Mouse (Mus musculus) kidney, adult 2 months (tissue): ENCODE results near the gene Ube2f. TPM values are rescaled to one million over a fixed set of nuclear protein-coding genes. Genes with fewer than 3 reads are reported as not detected.
A peak's percentile ranks its signal among the peaks of the same experiment; 100 is the strongest.

Source experiments
- DNase-seq: peaks from one replicate; pipeline ENCODE4 v3.0.0; 2021
- H3K27ac ChIP-seq: fragments of 200-500 bp; 2 replicates; pipeline ENCODE4 v1.5.1; 2012; ENCODE audit warnings: low read depth, low read length, control low read depth, inconsistent platforms; ENCODE audit not compliant: insufficient read depth
- H3K27me3 ChIP-seq: fragments of 200-500 bp; replicated peaks from 2 replicates; pipeline ENCODE4 v1.6.1; 2012; ENCODE audit warnings: mild to moderate bottlenecking, moderate library complexity, low read length, inconsistent platforms; ENCODE audit not compliant: control insufficient read depth, insufficient read depth
- H3K36me3 ChIP-seq: fragments of 200-500 bp; 2 replicates; pipeline ENCODE4 v1.6.1; 2012; ENCODE audit warnings: mild to moderate bottlenecking, moderate library complexity, low read length, inconsistent platforms; ENCODE audit not compliant: control insufficient read depth, insufficient read depth
- H3K4me1 ChIP-seq: fragments of 200-500 bp; 2 replicates; pipeline ENCODE4 v1.6.1; 2011; ENCODE audit warnings: low read length; ENCODE audit not compliant: control insufficient read depth, insufficient read depth
- H3K4me3 ChIP-seq: fragments of 200-500 bp; 2 replicates; pipeline ENCODE4 v1.5.1; 2011; ENCODE audit warnings: mild to moderate bottlenecking, low read depth, low read length, control low read depth; ENCODE audit not compliant: insufficient read depth
- CTCF ChIP-seq: fragments of 200-500 bp; conservative IDR thresholded peaks from 2 replicates; pipeline ENCODE4 v1.5.1; 2011; ENCODE audit warnings: low read depth, mild to moderate bottlenecking, control low read depth, low read length, moderate library complexity, mixed read lengths; ENCODE audit not compliant: insufficient read depth, insufficient read length
- POLR2A ChIP-seq: fragments of 200-500 bp; IDR thresholded peaks from one replicate; pipeline ENCODE4 v1.6.1; 2011; ENCODE audit warnings: low read depth, low read length, control low read depth
- WGBS: fragments of 180-500 bp; shearing (Covaris S2); methylation state at CpG from one replicate; pipeline ENCODE4 v1.1.7; 2018; 5-methylcytosine and 5-hydroxymethylcytosine counted together
- polyA plus RNA-seq: library from polyadenylated mRNA; depleted of rRNA; stranded (reverse); fragments of >200 nt; gene quantifications from 2 replicates; pipeline ENCODE4 v1.2.3, GENCODE M21; 2012

Ube2f gene
- polyA plus RNA-seq, 1 experiment, result 38.5 TPM

DNA sequence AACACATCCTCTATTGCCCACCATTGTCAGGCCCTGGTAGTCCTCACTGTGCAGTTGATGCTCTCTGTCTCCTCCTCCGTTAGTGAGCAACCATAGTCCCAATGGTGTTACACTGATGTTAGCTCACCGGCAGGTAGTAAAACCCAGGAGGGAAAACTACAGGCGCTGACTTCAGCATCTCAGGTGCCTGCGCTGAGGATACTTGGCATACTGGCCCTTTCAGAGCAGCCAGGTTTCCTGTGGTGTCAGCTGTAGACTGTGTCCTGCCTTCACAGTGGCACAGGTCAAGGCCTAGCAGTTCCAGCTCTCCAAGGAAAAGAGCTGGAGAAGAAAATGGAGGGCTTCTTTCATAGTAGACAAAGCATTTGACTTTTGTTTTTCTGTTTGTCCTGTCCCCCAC is 26.5 kb downstream of the Ube2f start:
- Histone ChIP-seq H3K4me3 (no peak overlapping the region), H3K27me3 (no peaks in the 10 kb centered on the region), H3K4me1 (no peaks in the 10 kb centered on the region), H3K27ac (no peak overlapping the region), H3K36me3 (peaks cover 13% of the 10 kb centered on the region)
- DNase-seq, result no peak
- TF ChIP-seq POLR2A (no peak), CTCF (no peak)
- 93% methylated on average over 4 of the region's 4 CpGs for WGBS

DNA sequence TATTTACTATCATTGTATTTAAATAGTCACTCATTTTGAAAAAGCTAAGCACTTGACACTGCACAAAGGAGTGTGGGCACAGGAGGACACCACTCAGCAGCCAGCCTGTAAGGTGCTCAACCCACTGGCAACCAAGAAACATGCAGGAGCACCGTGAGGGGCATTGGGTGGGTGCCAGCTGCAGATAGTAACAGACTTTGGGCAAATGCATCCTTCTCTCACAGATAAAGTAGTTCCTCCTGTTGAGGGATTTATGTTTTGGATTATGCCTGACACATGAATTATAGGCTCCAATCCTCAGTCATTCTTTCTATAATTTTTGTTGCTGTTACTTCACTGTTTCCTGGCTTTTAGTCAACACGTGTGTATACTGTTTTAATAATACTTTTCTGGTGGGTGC is 27.4 kb downstream of the Ube2f start:
- 92% methylated on average over 2 of the region's 2 CpGs for WGBS
- Histone ChIP-seq H3K4me1 (no peaks in the 10 kb centered on the region), H3K4me3 (no peak overlapping the region), H3K27ac (no peak overlapping the region), H3K36me3 (peaks cover 13% of the 10 kb centered on the region), H3K27me3 (no peaks in the 10 kb centered on the region)
- no peak for TF ChIP-seq POLR2A
- TF ChIP-seq CTCF, result no peak
- no peak for DNase-seq

- TF ChIP-seq CTCF (no peak), POLR2A (no peak)
- H3K4me1 ChIP-seq, result no peaks in the 10 kb centered on the region
- 97% methylated on average over 3 of the region's 3 CpGs for WGBS
- H3K27ac ChIP-seq, result no peak overlapping the region
- DNase-seq, result no peak
- H3K4me3 ChIP-seq, result no peak overlapping the region
- H3K27me3 ChIP-seq, result no peaks in the 10 kb centered on the region
- peaks cover 13% of the 10 kb centered on the region for H3K36me3 ChIP-seq
Observed at GRCm38 (mm10) chr1:91278410-91279119, 28.5 kb downstream of the Ube2f start.

GRCm38 (mm10) chr1:91279126-91279525 is 29.0 kb downstream of the Ube2f start:
- Histone ChIP-seq H3K27me3 (no peaks in the 10 kb centered on the region), H3K4me1 (no peaks in the 10 kb centered on the region), H3K27ac (no peak overlapping the region), H3K4me3 (no peak overlapping the region), H3K36me3 (peaks cover 13% of the 10 kb centered on the region)
- DNase-seq, result no peak
- 74% methylated on average over 1 of the region's 1 CpGs for WGBS
- no peak for TF ChIP-seq POLR2A
- no peak for TF ChIP-seq CTCF

- 97% methylated on average over 1 of the region's 1 CpGs for WGBS
- 0 out of 2 replicates have a peak, but pooled peaks cover 2% of the 10 kb centered on the region for H3K4me1 ChIP-seq
- H3K36me3 ChIP-seq, result peaks cover 8% of the 10 kb centered on the region
- TF ChIP-seq POLR2A (no peak), CTCF (no peak)
- no peak for DNase-seq
- no peak overlapping the region for H3K27ac ChIP-seq
- no peaks in the 10 kb centered on the region for H3K27me3 ChIP-seq
- no peak overlapping the region for H3K4me3 ChIP-seq
Observed at GRCm38 (mm10) chr1:91282582-91282981, 32.5 kb downstream of the Ube2f start.

DNA sequence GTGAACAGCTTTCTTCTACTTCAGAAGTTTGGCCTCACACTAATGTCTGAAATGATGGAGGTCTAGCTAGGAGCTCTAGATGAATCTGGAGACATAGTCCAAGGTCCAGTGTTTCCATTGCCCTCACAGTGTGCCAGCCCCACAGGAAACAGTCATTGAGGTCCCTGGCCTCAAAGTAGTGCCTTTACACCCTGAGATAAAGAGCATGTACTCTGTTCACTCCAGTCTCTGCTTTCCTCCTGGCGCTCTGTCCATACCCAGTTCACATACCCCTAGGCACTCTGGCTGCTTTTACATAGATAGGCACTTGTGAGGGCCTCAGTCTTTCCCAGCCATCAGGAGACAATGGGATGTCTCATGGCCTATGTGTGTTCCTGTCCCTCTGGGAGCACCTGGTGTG is 39.3 kb downstream of the Ube2f start:
- WGBS, result 90% methylated on average over 1 of the region's 1 CpGs
- H3K36me3 ChIP-seq, result no peaks in the 10 kb centered on the region
- DNase-seq, result peak; percentile 25

GRCm38 (mm10) chr1:91292101-91292825 is 42.2 kb downstream of the Ube2f start:
- TF ChIP-seq CTCF (no peak), POLR2A (no peak)
- peaks cover 16% of the 10 kb centered on the region; the same call in 1 of the 2 replicates for H3K4me1 ChIP-seq

More for the DNA sequence above, 39.3 kb downstream of the Ube2f start:
- H3K27me3 ChIP-seq, result no peaks in the 10 kb centered on the region
- TF ChIP-seq POLR2A, result no peak
- no peak for TF ChIP-seq CTCF
- H3K27ac ChIP-seq, result no peak overlapping the region
- no peak overlapping the region for H3K4me3 ChIP-seq
- peaks cover 16% of the 10 kb centered on the region; the same call in 1 of the 2 replicates for H3K4me1 ChIP-seq

More at GRCm38 (mm10) chr1:91292101-91292825, 42.2 kb downstream of the Ube2f start:
- peak; percentile 62 for DNase-seq
- no peaks in the 10 kb centered on the region for H3K36me3 ChIP-seq
- no peak overlapping the region for H3K4me3 ChIP-seq
- WGBS, result 60% methylated on average over 11 of the region's 11 CpGs
- H3K27ac ChIP-seq, result peak overlapping the region; percentile 46; the same call in 1 of the 2 replicates
- H3K27me3 ChIP-seq, result no peaks in the 10 kb centered on the region
